Mouse (Mus musculus) fibroblast of lung, adult 2 months (primary cell): ENCODE data around the gene Arnt2.

Experiments used
- DNase-seq: peaks from one replicate; pipeline ENCODE4 v3.0.0-alpha.2; 2011; ENCODE audit warnings: low read depth

Gene Arnt2

DNA sequence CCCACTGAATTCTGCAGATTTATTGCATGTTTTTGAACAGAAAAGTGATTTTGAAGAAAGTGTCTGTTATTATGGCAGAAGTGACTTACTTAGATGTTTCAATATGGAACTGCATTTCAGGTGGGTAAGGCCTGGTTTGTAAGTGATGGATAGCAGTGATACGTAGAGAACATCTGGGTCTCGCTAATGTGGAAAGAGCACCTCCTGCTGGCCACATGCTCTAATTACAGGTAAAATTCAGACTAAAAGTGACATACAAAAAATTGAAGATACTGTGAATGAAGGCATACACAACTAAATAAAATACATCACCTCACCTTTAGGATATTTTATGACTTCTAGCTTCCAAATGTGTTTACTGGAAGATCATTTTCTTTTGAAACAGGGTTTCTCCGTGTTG, 66.8 kb downstream of the Arnt2 start:
- no peak for DNase-seq

DNA sequence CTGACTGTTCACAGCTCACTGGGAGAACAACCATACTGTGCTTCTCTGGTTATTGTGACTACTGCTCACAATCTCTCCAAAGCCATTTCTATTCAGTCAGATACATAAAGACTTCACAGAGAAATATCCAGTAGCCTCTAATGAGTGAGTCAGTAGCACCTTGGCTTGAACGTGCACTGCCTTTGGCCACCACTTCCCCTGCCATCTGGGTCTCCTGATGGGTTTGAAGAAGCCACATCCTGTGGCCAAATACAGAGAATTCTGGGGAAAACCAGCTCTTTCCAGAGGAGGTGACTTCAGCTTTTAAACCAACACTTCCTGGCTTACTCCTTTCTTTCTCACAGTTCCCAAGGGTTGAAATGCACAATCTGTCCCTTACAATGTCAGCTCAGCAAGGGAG, 69.0 kb downstream of the Arnt2 start:
- DNase-seq: no peak

DNA sequence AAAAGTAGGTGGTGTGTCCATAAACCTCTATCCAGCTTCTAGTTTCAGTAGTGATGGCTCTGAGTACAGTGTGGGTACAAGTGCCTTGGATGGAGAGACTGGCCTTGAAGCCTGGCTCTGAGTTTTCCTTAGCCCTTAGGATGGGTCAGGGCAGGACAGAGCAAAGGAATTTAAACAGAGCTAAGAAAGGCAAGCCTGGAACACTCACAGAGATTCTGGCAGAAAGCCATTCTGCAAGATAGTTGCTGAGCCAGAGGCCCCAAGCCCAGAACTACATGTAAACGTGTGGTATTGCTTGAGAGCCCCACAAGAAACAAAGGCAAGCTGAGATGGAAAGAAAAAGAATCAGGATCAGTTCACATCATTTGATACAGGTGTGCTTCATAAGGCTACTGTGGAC, 70.8 kb downstream of the Arnt2 start:
- no peak for DNase-seq

DNA sequence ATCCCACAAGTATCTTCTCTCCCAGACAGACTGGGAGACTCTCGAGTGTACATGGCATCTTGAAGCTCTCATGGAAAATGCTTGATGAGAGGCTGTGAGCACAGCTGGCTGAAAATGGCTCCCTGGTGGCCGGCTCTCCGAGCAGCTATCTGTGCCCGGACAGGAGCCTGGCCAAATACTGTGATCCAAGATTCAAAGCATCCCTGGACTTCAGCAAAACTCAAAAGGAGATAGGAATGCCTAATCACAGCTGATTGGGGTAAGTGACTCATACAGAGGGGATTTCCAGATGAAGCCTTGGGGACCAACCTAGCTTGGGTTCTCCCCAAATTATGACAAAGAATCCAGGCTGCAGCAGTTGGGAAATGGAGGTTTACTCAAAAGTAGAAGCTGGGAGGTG, 72.2 kb downstream of the Arnt2 start:
- DNase-seq: no peak

DNA sequence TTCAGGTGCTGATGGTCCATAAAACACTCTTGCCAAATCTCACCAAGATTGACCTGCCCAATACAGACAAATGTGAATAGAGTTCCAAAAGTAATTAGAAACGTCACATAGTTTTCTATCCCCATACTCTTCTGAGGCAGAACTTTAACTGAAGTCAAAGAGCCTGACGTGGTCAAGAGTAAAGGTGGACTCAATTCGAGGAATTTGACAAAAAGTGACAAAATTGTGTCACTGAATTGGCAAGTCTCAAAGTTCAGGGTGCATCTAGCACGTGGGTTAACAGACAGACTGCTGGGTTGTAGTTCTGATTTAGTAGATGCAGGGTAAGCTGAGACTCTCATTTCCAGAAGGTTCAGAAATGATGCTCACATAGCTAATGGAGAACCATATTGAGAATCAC, 73.1 kb downstream of the Arnt2 start:
- DNase-seq: no peak

DNA sequence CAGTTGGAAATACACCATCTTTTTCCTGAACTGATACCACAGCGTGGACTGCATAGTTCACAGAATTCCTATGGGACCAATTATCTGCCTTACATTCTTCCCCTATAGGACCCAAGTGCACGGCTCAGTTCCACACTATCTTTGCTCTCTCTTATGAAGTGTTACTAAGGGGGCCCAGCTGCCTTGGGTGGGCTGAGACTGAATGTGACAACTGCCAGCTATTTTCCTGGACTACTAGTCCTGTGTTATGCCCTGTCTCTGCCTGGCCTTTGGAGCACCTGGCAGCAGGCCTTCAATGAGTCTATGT, 73.4 kb downstream of the Arnt2 start:
- DNase-seq: no peak

DNA sequence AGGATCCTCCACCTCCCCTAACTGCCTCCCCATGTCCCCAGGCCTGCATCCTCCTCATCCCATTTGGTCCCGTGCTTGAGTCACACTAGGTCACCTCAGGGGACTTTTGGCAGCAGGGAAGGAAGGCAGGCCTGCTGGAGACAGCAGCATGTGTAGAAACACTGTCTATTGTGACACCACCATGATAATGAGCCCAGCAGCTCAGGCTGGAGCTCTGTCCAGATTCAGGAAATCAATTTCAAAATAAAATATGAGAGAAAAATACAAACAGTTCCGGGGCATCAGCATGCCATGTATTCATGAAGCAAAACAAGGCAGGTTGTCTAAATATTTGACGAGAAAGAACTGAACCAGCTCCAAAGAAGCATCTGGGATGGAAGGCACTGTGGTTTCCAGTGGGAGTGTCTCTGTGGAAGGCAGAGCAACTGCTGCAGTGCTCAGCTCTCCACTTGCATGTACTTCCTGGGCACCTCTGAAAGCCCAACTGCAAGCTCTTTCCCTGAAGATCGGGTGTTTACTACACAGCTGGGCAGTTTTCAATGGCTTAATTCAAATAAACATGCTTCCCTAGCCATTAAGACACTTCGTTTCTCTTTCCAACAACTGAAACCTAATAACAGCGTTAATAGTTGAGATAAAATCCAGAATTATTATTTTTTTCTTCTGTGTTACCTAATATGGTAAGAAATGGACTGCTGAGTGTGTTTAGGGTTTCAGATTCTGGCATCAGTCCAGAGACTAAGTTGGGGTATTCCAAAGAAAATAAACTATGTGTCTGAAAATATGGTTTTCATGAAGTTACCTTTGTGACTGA, 74.0 kb downstream of the Arnt2 start:
- no peak for DNase-seq

DNA sequence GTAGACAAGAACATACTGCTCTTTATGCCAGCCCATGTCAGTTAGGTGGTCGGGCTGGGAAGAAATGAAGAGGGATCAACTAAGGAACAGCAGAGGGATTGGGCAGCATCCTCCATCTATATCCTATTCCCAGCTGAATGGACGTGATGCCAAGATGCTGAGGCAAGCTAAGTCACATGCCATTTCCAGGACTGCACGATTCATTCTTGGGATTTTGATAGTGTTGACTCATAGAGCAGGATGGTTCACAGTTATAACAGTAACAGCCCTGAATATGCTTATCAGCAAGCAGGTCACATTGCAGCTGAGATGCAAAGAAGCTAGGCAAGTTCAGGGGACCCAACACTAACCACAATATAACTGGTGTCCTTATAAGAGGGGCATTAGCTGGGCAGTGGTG, 76.0 kb downstream of the Arnt2 start:
- DNase-seq: no peak

DNA sequence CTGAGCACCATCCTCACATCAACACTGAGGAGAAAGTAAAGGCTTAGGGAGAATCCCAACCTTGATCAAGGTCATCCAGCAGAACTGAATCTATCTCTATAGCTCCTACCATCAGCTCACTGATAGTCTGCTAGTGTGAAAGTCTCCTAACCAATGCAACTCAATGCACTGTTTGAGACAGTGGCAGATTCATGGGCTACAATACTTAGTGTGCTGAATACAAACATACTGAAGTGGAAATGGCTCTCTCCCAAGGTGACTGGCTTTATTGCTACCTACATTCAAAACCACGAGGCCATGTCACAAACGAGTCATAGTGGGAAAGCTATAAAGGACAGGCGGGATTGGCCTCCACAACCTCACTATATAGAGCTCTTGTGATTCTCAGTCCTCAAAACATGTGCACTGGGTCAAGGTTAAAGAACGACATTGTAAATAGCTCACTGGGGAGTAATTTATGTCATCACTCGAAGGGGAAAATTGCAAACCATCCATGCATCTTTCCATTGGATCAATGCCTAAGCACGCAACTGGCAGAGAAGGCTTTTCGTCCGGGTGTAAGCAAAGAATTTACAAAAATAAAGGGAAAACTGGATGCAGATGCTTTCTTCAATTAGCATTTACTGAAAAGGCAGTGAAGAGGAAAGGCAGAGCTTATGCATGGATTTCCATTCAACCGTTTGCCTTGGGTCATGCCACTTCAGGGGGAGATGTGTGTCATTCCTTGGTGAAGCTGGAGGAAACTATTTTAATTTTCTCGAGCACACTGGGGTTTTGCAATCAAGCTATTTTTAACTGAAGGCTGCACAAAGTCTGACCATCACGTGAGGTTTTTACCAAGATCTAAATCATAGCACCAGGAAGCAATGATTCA, 77.4 kb downstream of the Arnt2 start:
- DNase-seq: peak; percentile 88

DNA sequence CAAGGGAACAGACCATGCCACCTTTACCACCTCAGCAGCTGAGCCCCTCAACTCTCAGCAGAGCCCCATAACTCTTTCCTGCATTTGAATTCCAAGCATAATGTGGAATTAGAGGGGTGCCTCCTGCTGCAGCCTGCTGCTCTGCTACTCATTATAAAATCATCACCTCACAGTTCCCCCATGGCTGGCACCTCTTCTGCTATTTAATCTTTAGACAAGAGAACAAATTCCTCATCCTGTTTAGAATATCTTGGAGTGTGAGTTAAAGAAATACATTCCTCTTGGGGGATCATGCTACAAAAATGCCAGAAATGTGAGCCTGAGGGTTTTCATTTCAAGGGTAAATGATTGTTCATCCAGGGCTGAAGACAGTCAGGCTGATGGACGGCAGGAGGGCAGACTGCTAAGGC, 80.8 kb downstream of the Arnt2 start:
- DNase-seq: no peak

DNA sequence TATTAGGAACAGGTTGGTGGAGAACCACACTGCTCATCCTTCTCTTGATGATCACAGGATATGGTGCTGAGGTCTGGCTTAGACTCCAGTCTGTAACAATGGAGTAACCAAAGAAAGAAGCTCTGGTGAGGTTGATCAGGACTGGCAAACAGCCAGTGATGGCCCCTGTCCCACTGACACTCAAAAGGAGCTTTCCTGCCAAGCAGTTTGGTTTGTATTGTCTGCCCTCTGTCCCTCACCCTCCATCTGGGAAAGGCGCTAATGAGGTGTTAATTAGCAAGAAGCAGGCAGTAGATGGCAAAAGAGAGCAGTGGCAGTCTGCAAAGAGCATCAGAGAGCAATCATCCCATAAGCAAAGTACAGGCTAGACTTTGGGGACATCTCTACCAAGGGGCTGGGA, 81.2 kb downstream of the Arnt2 start:
- DNase-seq: no peak

DNA sequence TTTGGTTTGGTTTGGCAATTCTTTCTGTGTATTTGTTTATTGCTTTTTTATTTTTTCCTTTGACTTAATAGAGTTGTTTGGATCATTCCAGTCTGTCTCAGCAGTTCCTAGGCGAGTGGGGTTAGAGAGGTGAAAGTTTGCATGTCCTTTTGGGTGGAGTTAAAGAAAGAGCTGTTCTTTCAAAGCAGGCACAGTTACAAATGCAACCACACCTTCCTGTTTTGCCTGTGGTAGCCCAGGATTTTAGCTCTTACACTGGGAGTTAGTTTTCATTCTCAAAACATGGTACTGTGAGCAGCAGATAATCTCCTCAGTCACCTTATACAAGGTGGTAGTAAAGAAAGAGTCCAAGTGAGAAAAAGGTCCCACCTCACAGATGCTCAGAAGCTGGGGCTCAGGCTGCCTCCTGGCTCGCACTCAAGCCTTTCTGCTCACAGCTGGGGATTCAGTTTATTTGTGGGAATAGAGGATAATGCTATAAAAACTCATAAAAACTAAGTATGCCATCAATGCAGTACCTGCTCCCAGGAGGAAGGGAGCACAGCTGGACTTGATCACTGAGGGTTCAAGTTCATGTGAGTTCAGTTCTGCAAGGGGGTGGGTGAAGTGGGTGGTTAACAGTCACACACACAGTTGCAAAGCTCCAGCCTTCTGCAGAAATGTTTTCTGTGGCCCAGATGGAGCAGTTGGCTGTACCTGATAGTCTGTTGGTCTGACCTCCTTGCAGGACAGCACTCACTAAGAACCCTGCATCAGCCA, 84.2 kb downstream of the Arnt2 start:
- no peak for DNase-seq

DNA sequence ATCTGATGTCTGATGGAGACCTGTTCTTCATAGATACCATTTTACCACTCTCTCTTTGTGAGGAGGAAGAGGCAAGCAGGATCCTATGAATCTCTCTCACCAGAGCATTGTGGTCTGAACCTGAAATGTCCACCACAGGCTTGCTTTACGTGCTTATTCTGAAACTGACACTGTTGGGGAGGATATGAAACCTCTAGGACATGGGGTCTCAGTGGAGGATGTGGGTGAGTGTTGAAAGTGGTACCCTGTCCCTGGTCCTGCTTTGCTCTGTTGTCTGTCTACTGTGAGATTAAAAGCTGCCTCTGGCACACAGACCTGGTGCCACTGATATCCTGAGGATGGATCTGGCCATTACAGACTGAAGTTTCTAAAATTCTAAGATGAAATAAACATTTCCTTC, 88.4 kb downstream of the Arnt2 start:
- DNase-seq: no peak

DNA sequence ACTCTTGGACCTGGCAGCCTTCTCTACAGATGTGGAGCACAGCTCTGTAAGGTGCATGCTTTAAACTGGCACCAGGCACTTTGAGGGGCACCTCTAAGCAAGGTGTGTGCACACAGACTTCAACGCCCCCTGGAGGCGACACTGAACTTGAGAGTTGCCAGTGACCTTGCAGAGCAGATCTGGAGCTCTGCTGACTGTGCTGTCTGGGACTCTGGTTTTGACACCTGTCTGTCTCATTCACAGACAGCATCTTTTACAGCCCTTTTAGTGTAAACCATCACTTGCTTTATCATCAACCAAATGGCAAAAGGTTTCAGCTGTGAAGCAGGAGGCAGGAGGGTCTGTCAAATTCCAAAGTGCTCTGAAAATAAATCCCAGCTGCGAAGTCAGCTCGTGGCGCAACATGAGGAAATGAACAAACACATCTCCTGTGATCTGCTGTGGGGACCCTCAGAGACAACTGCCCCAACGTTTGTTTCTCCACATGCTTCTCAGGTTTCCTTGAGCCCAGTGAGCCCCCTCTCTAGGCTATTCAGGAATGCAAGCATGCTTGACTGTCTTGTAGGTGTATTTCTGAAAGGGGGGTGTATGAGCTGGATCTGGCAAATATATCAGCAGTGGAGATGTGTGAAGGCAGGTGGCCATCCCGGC, 94.5 kb downstream of the Arnt2 start:
- no peak for DNase-seq

DNA sequence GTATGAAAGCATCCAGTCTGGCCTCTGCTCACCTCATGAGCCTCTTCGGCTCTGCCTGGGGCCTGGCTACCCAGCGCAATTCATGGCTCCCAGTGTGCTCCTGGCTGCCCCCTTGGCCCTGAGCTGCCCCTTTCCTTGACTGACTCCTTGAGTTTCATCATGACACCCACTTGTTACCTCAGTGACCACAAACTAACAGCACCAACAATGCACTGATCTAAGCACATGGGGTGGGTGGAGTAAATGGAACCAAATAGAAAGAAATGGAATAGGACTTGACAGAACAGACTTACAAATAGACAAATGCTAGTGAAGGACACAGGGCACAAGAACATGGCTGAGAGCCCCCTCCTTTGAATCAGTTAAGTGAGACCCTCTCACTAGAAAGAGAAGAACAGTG, 95.2 kb downstream of the Arnt2 start:
- no peak for DNase-seq

DNA sequence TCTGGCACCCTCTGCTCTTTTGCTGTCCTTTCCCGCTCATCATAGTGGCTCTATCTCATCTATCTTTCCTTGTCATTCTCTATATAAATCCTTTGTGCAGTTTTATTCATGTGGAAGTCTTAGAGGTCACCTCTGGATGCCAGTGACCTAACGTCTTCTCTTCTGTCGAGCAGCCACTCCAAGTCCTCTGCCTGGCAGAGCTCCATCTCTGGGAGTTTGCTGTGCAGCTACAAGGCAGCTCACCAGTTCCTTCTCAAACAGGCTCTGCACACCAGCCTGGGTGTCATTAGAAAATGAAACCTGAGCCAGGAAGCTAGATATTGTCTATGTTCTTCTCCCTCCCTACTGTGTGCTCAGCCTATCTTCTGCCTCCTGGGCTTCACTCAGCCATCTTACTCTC, 98.4 kb downstream of the Arnt2 start:
- DNase-seq: no peak

DNA sequence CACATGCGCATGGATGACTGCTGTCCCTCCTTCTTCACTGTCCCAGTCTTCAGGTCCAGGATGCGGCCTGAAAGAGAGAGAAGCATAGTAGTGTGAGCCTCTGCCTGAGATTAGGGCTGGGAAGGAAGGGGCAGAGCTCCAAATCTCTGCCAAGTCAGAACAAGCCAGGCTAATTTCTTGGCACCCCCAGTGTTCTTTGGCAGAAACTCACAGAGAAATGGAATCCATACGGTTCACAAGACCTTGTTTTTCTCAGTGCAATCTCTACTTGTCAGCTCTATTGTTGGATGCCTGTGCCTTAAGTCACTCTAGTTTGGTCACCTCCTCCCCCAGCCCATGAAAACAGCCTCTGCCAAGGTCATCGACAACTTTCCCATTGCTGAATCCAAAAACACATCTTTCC, 99.1 kb downstream of the Arnt2 start:
- DNase-seq: peak; percentile 89

DNA sequence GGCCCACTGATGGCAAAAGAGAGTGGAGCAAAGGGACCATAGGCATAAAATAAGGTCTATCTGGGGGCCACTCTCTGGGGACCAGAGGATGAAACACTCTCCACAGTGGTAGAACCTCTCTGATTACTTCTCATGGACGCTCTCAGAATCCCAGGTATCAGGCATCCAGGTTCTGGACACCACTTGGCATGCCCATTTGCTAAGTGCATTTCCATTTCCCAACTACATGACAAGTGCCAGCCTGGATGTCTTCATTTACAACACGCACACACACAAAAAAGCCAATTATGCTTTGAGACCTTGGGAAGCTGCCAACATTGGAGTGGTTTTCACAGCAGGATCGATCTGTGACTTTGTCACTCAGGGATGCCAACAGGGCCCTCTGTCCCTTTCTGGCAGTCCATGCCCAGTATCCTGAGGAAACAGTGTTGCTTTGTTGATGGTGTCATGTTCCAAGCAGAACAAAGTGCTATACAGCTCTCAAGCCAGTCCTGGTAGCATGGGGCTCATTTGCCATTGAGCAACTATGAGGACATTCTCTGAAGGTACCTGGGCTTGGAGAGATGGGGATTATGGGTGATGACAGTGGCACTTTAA, 102.5 kb downstream of the Arnt2 start:
- no peak for DNase-seq

DNA sequence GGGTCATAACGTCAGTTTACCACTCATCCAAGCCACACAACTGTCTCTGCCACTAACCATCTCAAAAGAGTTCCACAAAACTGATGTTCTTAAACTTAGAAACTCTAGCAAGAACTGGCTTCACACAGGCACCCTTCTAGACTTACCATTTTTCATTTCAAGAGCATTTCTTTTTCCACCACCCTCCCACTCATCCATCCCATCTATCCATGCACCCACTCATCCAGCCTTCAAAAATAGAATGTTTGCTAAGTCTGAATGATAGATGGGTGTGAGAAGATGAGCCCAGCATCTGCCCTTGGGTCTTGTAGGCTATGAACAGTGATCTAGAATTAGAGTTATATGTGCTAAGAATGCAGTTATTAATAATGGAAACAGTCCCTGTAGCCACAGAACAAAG, 109.7 kb downstream of the Arnt2 start:
- no peak for DNase-seq

DNA sequence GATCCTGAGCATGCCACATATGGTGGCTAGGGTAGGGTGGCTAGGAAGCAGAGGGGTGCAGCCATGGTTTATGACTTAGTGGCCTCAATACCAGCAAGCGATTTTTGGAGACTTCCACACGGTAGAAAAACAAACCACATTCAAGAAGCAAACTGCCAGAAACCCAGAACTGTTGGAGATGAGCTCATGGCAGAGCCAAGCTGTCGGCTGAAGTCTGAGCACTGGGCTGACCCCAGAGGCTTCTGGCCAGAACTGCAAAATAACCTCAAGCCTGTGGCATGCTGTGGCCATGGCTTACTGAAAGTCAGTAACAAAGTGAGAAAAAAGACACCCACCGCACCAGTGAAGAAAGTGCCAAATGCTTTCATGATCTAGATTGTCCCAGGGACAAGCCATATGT, 110.4 kb downstream of the Arnt2 start:
- no peak for DNase-seq

DNA sequence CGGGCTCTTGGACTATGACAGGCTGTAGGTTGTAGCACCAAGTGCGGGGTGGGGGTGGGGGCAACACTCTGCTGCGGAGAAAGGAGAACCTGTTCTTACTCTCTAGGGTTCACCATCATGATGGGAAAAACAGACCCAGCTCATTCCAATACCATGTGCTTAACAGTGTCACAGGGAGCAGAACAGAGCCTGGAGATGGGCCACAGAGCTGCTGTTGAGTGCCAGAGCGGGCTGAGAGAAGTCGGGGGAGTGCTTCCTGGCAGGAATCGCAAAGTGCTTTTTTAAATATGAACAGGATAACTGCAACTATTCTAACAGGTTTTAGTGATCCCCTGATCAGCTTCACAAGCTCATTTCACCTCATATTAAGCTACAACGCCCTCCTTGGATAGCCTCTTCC, 116.9 kb downstream of the Arnt2 start:
- DNase-seq: no peak

DNA sequence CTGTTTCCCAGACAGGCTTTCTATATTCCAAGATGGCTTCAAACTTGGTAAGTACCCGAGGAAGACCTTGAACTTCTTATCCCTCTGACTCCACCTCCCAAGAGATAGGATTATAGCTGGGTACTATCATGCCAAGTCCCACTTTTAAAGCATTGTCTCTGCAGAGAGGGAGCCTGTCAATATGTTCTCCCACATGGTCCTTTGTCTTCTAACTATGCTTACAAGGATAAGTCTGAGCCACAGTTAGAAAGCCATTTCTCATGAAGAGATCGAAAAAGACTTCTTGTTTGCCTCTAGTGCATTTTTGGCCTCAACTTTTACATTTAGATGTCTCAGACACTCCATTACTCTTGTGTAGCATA, 122.8 kb downstream of the Arnt2 start:
- DNase-seq: no peak
